Mouse (Mus musculus) CD4-positive, CD25-positive, alpha-beta regulatory T cell, adult 4 months (primary cell): Measurements from ENCODE around the gene Pon1. TPM values are rescaled to one million over a fixed set of nuclear protein-coding genes. Genes with fewer than 3 reads are reported as not detected.
"Not testable (repeated sequence)": the region's sequence is repeated elsewhere in the genome, so short reads cannot be mapped to it uniquely, and the experiment has no call there.

Source experiments
- ATAC-seq: one replicate; pipeline ENCODE4 v1.8.0; 2017
- polyA plus RNA-seq, 2 experiments: library from polyadenylated mRNA; unstranded; fragments of 100-300 nt; shearing (Covaris generic); gene quantifications; one replicate each; pipeline ENCODE4 v1.2.1; 2017

The Pon1 gene
- not detected for polyA plus RNA-seq

- no peak for ATAC-seq
These were observed at the start of gene Pon1 for GRCm38 (mm10) chr6:5193693-5194092. Gene Pon1 (minus strand): TSS chr6:5193946.

- ATAC-seq = no peak
These were observed 45.1 kb upstream of the Pon1 start for GRCm38 (mm10) chr6:5238799-5239198.

- no peak for ATAC-seq
These were observed 43.8 kb upstream of the Pon1 start for GRCm38 (mm10) chr6:5237510-5237909.

- ATAC-seq = no peak
These were observed 43.2 kb upstream of the Pon1 start for GRCm38 (mm10) chr6:5236843-5237371.

GRCm38 (mm10) chr6:5234563-5234962, 40.8 kb upstream of the Pon1 start:
- ATAC-seq = no peak

GRCm38 (mm10) chr6:5233812-5234211, 40.1 kb upstream of the Pon1 start:
- no peak for ATAC-seq

- ATAC-seq = no peak
These were observed 38.3 kb upstream of the Pon1 start for GRCm38 (mm10) chr6:5232022-5232421.

- ATAC-seq = no peak
These were observed 36.5 kb upstream of the Pon1 start for GRCm38 (mm10) chr6:5230261-5230660.

GRCm38 (mm10) chr6:5223551-5223950, 29.8 kb upstream of the Pon1 start:
- not testable (repeated sequence) for ATAC-seq

- ATAC-seq = no peak
These were observed 28.3 kb upstream of the Pon1 start for GRCm38 (mm10) chr6:5222080-5222479.

- no peak for ATAC-seq
These were observed 24.4 kb upstream of the Pon1 start for GRCm38 (mm10) chr6:5218190-5218589.

- no peak for ATAC-seq
These were observed 14.1 kb upstream of the Pon1 start for GRCm38 (mm10) chr6:5207817-5208216.

- no peak for ATAC-seq
These were observed 6.2 kb upstream of the Pon1 start for GRCm38 (mm10) chr6:5199916-5200315.

- ATAC-seq = no peak
These were observed 5.7 kb upstream of the Pon1 start for GRCm38 (mm10) chr6:5199376-5199905.

GRCm38 (mm10) chr6:5198590-5198989, 4.8 kb upstream of the Pon1 start:
- no peak for ATAC-seq

- no peak for ATAC-seq
These were observed 3.0 kb downstream of the Pon1 start for GRCm38 (mm10) chr6:5190761-5191160.

GRCm38 (mm10) chr6:5189507-5189906, 4.2 kb downstream of the Pon1 start:
- ATAC-seq = no peak

GRCm38 (mm10) chr6:5188938-5189337, 4.8 kb downstream of the Pon1 start:
- ATAC-seq = no peak

GRCm38 (mm10) chr6:5188036-5188435, 5.7 kb downstream of the Pon1 start:
- ATAC-seq = no peak

GRCm38 (mm10) chr6:5187586-5187985, 6.2 kb downstream of the Pon1 start:
- ATAC-seq = no peak

GRCm38 (mm10) chr6:5186229-5186950, 7.4 kb downstream of the Pon1 start:
- no peak for ATAC-seq

- no peak for ATAC-seq
These were observed 13.1 kb downstream of the Pon1 start for GRCm38 (mm10) chr6:5180645-5181044.

- no peak for ATAC-seq
These were observed 14.6 kb downstream of the Pon1 start for GRCm38 (mm10) chr6:5179189-5179588.
